Mouse (Mus musculus) liver, postnatal 0 days (tissue): ENCODE measurements around the gene Rpia. TPM values are rescaled to one million over a fixed set of nuclear protein-coding genes. Genes with fewer than 3 reads are reported as not detected.

Source experiments
- ATAC-seq: fragments of 200-750 bp; cut with Nextera tagmentation; 2 replicates; pipeline ENCODE4 v1.8.0; 2017; ENCODE audit warnings: mild to moderate bottlenecking, moderate library complexity
- DNase-seq: peaks from one replicate; pipeline ENCODE4 v3.0.0-alpha.2; 2016
- H3K27ac ChIP-seq: fragments of 300-500 bp; sonication (generic); 2 replicates; pipeline ENCODE4 v1.5.1; 2014; ENCODE audit warnings: antibody characterized with exemption, moderate library complexity, mild to moderate bottlenecking, low read depth
- H3K27me3 ChIP-seq: fragments of 300-500 bp; sonication (generic); 2 replicates; pipeline ENCODE4 v1.6.1; 2014; ENCODE audit warnings: low read length, control low read depth, mixed read lengths; ENCODE audit not compliant: insufficient read depth
- H3K36me3 ChIP-seq: fragments of 300-500 bp; sonication (generic); replicated peaks from 2 replicates; pipeline ENCODE4 v1.6.1; 2014; ENCODE audit warnings: mild to moderate bottlenecking, control low read depth, low read length, moderate library complexity, mixed read lengths; ENCODE audit not compliant: insufficient read depth
- H3K4me1 ChIP-seq: fragments of 300-500 bp; sonication (generic); 2 replicates; pipeline ENCODE4 v1.6.1; 2014; ENCODE audit warnings: antibody characterized with exemption, mild to moderate bottlenecking, control low read depth; ENCODE audit not compliant: insufficient read depth
- H3K4me2 ChIP-seq: fragments of 300-500 bp; sonication (generic); 2 replicates; pipeline ENCODE4 v1.6.1; 2014; ENCODE audit warnings: low read depth, mild to moderate bottlenecking, low read length, moderate library complexity, mixed read lengths
- H3K4me3 ChIP-seq: fragments of 300-500 bp; sonication (generic); 2 replicates; pipeline ENCODE4 v1.5.1; 2014; ENCODE audit warnings: low read depth, low read length
- H3K9ac ChIP-seq: fragments of 300-500 bp; sonication (generic); replicated peaks from 2 replicates; pipeline ENCODE4 v1.6.1; 2014; ENCODE audit warnings: mild to moderate bottlenecking, moderate library complexity
- H3K9me3 ChIP-seq: fragments of 300-500 bp; sonication (generic); 2 replicates; pipeline ENCODE4 v1.6.1; 2016; ENCODE audit warnings: mild to moderate bottlenecking, control low read depth, low read length, mixed read lengths
- CTCF ChIP-seq: sonication (generic); IDR thresholded peaks from 2 replicates; pipeline ENCODE4 v1.5.1; 2016; ENCODE audit warnings: antibody characterized with exemption, low read depth
- EP300 ChIP-seq: IDR thresholded peaks from 2 replicates; pipeline ENCODE4 v1.6.1; 2016; ENCODE audit warnings: antibody characterized with exemption, low read depth, mild to moderate bottlenecking
- WGBS: fragments of 180-500 bp; shearing (Covaris S2); extraction: QIAGEN DNeasy Blood & Tissue Kit; methylation state at CpG from one replicate; pipeline ENCODE4 v1.1.7; 2014; ENCODE audit not compliant: insufficient replicate concordance; 5-methylcytosine and 5-hydroxymethylcytosine counted together
- polyA plus RNA-seq: library from polyadenylated mRNA; unstranded; fragments of >200 nt; fragmentation: Nextera tagmentation; extraction: Ambion mirVana; gene quantifications from 2 replicates; pipeline ENCODE4 v1.2.1, GENCODE M21; 2015

Gene Rpia
- polyA plus RNA-seq, 1 experiment from 2014 or later, result 1.9 TPM

- Histone ChIP-seq H3K9me3 (no peaks in the 10 kb centered on the region), H3K27me3 (no peaks in the 10 kb centered on the region), H3K36me3 (no peaks in the 10 kb centered on the region), H3K4me2 (peak overlapping the region; percentile 27; the same call in 1 of the 2 replicates), H3K4me3 (no peak overlapping the region), H3K4me1 (peaks cover 34% of the 10 kb centered on the region), H3K9ac (no peak overlapping the region), H3K27ac (0 out of 2 replicates have a peak overlapping the region, but pooled peaks have one; percentile 35)
- peak; percentile 96 for TF ChIP-seq EP300
- TF ChIP-seq CTCF, result no peak
- peak; percentile 68 for ATAC-seq
- no peak for DNase-seq
Observed at GRCm38 (mm10) chr6:70730828-70731227, 61.2 kb downstream of the Rpia start.

DNA sequence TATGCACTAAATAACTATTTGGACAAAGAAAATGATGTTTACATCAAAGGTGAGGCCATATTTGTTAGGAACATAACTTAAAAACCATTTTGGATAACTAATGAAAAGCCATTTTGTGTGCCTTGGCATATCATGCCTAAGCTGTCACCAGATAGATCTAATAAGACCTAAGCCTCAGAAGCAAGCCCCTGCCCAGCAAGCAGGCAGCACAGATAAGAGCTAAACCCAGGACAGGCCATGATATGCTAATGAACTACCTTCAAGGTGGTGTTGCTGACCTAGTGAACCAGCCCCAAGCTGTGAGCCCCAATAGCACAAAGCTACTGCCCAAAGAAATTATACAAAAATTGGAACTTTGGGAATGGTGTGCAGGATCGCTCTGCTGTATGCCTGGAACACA, 62.9 kb downstream of the Rpia start:
- H3K9ac ChIP-seq, result no peak overlapping the region
- no peaks in the 10 kb centered on the region for H3K27me3 ChIP-seq
- peak; percentile 79 for TF ChIP-seq EP300
- no peak for TF ChIP-seq CTCF
- WGBS, result 79% methylated on average over 1 of the region's 1 CpGs
- H3K4me2 ChIP-seq, result no peak overlapping the region
- H3K4me1 ChIP-seq, result peaks cover 32% of the 10 kb centered on the region
- peak; percentile 53 for ATAC-seq
- H3K36me3 ChIP-seq, result no peaks in the 10 kb centered on the region
- no peaks in the 10 kb centered on the region for H3K9me3 ChIP-seq
- DNase-seq, result no peak
- 0 out of 2 replicates have a peak overlapping the region, but pooled peaks have one; percentile 13 for H3K27ac ChIP-seq
- no peak overlapping the region for H3K4me3 ChIP-seq

DNA sequence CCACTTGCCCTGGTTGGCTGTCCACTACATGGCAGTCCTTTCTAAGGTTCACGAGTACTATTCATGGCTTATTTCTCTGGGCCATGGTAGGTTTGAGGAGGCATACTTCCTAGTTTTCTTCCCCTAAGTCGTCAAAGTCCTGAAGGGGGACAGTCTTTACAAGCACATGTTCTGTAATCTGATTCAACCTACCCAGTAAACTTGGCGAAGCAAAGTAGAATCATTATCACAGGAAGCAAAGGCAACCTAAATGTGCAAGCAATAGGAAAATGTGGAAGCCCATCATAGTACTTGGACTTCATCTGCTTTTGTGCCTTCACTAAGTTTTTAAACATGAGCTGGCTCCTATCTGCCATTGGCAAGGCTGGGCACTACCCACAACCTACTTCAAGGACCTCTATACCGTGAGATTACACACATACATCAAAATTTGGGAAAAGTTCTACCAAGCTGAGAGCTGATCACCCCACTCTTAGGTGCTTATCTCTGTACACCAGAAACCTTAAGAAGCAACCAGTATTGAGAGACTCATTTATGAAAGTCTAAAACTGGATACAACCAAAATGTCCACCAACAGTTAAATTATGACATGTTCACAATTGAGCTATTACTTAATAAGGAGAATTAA, 64.8 kb downstream of the Rpia start:
- no peak overlapping the region for H3K9ac ChIP-seq
- no peaks in the 10 kb centered on the region for H3K36me3 ChIP-seq
- no peak overlapping the region for H3K4me2 ChIP-seq
- ATAC-seq (peak; percentile 85), DNase-seq (no peak)
- TF ChIP-seq CTCF (no peak), EP300 (peak; percentile 88)
- no peak overlapping the region for H3K4me3 ChIP-seq
- peak overlapping the region; percentile 55 for H3K27ac ChIP-seq
- no peaks in the 10 kb centered on the region for H3K9me3 ChIP-seq
- H3K4me1 ChIP-seq, result peaks cover 32% of the 10 kb centered on the region
- H3K27me3 ChIP-seq, result no peaks in the 10 kb centered on the region
- WGBS, result 45% methylated on average over 4 of the region's 4 CpGs

DNA sequence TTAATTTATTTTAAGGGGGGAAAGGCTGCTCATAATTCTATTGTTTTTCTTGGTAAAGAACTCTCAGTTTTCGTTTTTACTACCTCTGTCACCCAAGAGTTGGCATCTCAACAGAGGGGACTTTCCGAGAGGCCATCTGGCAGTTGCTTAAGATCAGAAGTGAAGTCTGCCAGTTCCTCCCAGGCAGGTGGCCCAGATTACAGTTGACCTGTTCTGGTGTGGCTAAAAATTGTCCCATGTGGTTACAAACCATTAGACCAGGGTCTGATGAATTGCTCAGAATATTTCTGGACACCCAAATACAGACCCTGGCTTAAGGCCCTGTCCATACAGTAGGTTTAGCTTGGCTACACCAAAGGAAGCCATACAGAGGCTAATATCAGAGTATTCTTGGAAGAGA, 66.4 kb downstream of the Rpia start:
- ATAC-seq, result peak; percentile 33; the same call in 1 of the 2 replicates
- H3K4me2 ChIP-seq, result no peak overlapping the region
- no peak for DNase-seq
- peak overlapping the region; percentile 56 for H3K27ac ChIP-seq
- WGBS, result 49% methylated on average over 2 of the region's 2 CpGs
- peaks cover 32% of the 10 kb centered on the region for H3K4me1 ChIP-seq
- TF ChIP-seq EP300 (peak; percentile 65; the same call in 1 of the 2 replicates), CTCF (no peak)
- H3K9me3 ChIP-seq, result no peaks in the 10 kb centered on the region
- H3K4me3 ChIP-seq, result no peak overlapping the region
- no peaks in the 10 kb centered on the region for H3K36me3 ChIP-seq
- no peak overlapping the region for H3K9ac ChIP-seq
- H3K27me3 ChIP-seq, result no peaks in the 10 kb centered on the region

DNA sequence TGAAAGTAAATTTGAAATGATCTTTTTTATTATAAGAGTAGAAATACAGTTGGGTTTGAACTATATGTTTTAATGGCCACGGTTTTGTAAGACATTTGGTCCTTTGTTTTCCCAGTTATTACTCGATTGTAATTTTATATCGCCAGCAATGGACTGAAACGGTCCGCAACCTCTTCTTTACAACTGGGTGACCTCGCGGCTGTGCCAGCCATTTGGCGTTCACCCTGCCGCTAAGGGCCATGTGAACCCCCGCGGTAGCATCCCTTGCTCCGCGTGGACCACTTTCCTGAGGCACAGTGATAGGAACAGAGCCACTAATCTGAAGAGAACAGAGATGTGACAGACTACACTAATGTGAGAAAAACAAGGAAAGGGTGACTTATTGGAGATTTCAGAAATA, 67.3 kb downstream of the Rpia start:
- no peaks in the 10 kb centered on the region for H3K27me3 ChIP-seq

DNA sequence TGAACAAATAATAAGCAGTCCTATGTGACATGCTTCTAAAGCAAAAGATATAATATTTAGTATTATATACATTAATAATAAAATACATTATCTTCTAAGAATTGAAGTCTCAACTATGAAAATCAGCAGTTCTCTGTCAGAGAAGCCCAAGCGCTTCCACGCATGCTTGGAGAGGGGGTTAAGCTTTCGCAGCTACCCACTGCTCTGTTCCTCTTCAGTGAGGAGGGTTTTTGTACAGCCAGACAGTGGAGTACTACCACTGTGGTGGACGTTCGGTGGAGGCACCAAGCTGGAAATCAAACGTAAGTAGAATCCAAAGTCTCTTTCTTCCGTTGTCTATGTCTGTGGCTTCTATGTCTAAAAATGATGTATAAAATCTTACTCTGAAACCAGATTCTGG, 69.7 kb downstream of the Rpia start:
- H3K27ac ChIP-seq, result no peak overlapping the region

More for the DNA sequence above, 67.3 kb downstream of the Rpia start:
- Histone ChIP-seq H3K4me1 (peaks cover 26% of the 10 kb centered on the region), H3K4me3 (no peak overlapping the region), H3K4me2 (no peak overlapping the region), H3K27ac (no peak overlapping the region), H3K9ac (no peak overlapping the region), H3K36me3 (no peaks in the 10 kb centered on the region), H3K9me3 (no peaks in the 10 kb centered on the region)
- DNase-seq (no peak), ATAC-seq (no peak)
- 91% methylated on average over 13 of the region's 13 CpGs for WGBS
- TF ChIP-seq CTCF, result no peak
- no peak for TF ChIP-seq EP300

DNA sequence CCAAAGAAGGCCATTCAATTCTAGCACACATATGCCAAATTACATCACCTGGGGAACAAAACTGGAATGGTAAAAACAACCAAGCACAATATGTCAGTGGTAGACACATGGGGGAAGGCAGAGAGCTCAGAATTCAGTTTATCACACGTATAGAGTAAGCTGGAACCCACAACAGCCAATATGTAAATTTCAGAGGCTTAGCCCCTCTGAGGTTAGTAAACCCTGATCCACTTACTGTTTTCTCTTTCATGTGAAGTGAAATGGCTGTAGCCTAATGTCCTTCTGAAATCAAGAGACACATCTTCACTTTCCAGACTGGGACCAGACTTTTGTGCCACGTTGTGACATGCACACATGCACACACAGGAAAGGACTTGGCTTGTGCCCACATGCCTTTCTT, 73.3 kb downstream of the Rpia start:
- H3K27ac ChIP-seq, result no peak overlapping the region; the same call in 1 of the 2 replicates
- H3K36me3 ChIP-seq, result no peaks in the 10 kb centered on the region
- TF ChIP-seq CTCF (no peak), EP300 (no peak)
- H3K4me2 ChIP-seq, result no peak overlapping the region
- DNase-seq, result no peak
- H3K9ac ChIP-seq, result no peak overlapping the region
- no peaks in the 10 kb centered on the region for H3K27me3 ChIP-seq
- WGBS, result 59% methylated on average over 2 of the region's 2 CpGs
- 0 out of 2 replicates have a peak, but pooled peaks cover 2% of the 10 kb centered on the region for H3K4me1 ChIP-seq
- H3K9me3 ChIP-seq, result no peaks in the 10 kb centered on the region
- no peak for ATAC-seq
- peak overlapping the region; percentile 21; the same call in 1 of the 2 replicates for H3K4me3 ChIP-seq

More for the DNA sequence above, 69.7 kb downstream of the Rpia start:
- DNase-seq, result no peak
- Histone ChIP-seq H3K4me1 (peaks cover 12% of the 10 kb centered on the region; the same call in 1 of the 2 replicates), H3K4me3 (0 out of 2 replicates have a peak overlapping the region, but pooled peaks have one; percentile 17), H3K9ac (no peak overlapping the region), H3K9me3 (no peaks in the 10 kb centered on the region), H3K36me3 (no peaks in the 10 kb centered on the region), H3K4me2 (no peak overlapping the region), H3K27me3 (no peaks in the 10 kb centered on the region)
- TF ChIP-seq EP300 (no peak), CTCF (no peak)
- WGBS, result 87% methylated on average over 7 of the region's 7 CpGs
- ATAC-seq, result no peak
